Mouse (Mus musculus): Measurements from ENCODE around the gene Dglucy.

DNA sequence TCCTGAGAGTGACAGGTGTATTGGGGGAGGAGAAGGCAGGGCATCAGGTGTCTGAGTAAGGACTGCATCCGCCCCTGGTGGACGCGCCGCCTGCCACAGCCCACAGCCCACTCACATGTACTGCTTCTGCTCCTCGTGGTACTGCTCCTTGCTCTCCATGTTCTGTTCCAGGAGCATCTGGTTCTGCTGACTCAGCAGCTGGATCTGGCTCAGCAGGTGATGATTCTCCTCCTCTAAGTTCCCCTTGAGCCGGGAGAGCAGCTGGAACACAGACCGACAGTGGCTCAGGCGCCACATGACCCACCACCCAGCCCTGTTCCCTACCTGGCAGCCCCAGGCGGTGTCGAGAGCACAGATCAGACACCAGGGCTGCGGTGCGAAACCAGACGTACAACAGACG, 152.8 kb downstream of the Dglucy start:
- TF ChIP-seq CTCF (IDR thresholded peaks at IDR 0.05; ENCODE audit: borderline replicate concordance, insufficient read depth, low read depth, low read length) (no peak), POLR2A (IDR thresholded peaks at IDR 0.05; ENCODE audit: borderline replicate concordance, insufficient read depth, low read length) (no peak)

Data from cerebellum, adult 2 months (tissue).